Mouse (Mus musculus) intestine, postnatal 0 days (tissue): ENCODE measurements around the gene Zfp664. TPM values are rescaled to one million over a fixed set of nuclear protein-coding genes. Genes with fewer than 3 reads are reported as not detected.

Experiments
- ATAC-seq: fragments of 200-750 bp; cut with Nextera tagmentation; 2 replicates; pipeline ENCODE4 v1.8.0; 2017; ENCODE audit warnings: mild to moderate bottlenecking, moderate TSS enrichment, moderate library complexity
- H3K27ac ChIP-seq: fragments of 300-500 bp; sonication (generic); 2 replicates; pipeline ENCODE4 v1.5.1; 2014; ENCODE audit warnings: mild to moderate bottlenecking, low read depth, low read length, moderate library complexity
- H3K27me3 ChIP-seq: fragments of 300-500 bp; sonication (generic); replicated peaks from 2 replicates; pipeline ENCODE4 v1.6.1; 2014; ENCODE audit warnings: low read length, mixed read lengths; ENCODE audit not compliant: control insufficient read depth, insufficient read depth
- H3K36me3 ChIP-seq: fragments of 300-500 bp; sonication (generic); 2 replicates; pipeline ENCODE4 v1.6.1; 2014; ENCODE audit warnings: mild to moderate bottlenecking, moderate library complexity; ENCODE audit not compliant: control insufficient read depth, insufficient read depth
- H3K4me1 ChIP-seq: fragments of 300-500 bp; sonication (generic); replicated peaks from 2 replicates; pipeline ENCODE4 v1.6.1; 2014; ENCODE audit warnings: antibody characterized with exemption, low read length, mixed read lengths; ENCODE audit not compliant: control insufficient read depth, insufficient read depth
- H3K4me2 ChIP-seq: fragments of 300-500 bp; sonication (generic); replicated peaks from 2 replicates; pipeline ENCODE4 v1.6.1; 2014; ENCODE audit warnings: low read depth, mild to moderate bottlenecking, moderate library complexity
- H3K4me3 ChIP-seq: fragments of 300-500 bp; sonication (generic); 2 replicates; pipeline ENCODE4 v1.5.1; 2014; ENCODE audit warnings: low read depth, low read length
- H3K9ac ChIP-seq: fragments of 300-500 bp; sonication (generic); 2 replicates; pipeline ENCODE4 v1.6.1; 2014; ENCODE audit warnings: mild to moderate bottlenecking, low read depth, low read length
- H3K9me3 ChIP-seq: fragments of 300-500 bp; sonication (generic); 2 replicates; pipeline ENCODE4 v1.6.1; 2016; ENCODE audit warnings: mixed run types; ENCODE audit not compliant: control insufficient read depth
- CTCF ChIP-seq: sonication (generic); IDR thresholded peaks from 2 replicates; pipeline ENCODE4 v1.5.1; 2016; ENCODE audit warnings: low read depth, mild to moderate bottlenecking, control low read depth, antibody characterized with exemption, moderate library complexity
- WGBS: fragments of 180-500 bp; shearing (Covaris S2); extraction: QIAGEN DNeasy Blood & Tissue Kit; methylation state at CpG from one replicate; pipeline ENCODE4 v1.1.7; 2014; 5-methylcytosine and 5-hydroxymethylcytosine counted together
- polyA plus RNA-seq: library from polyadenylated mRNA; unstranded; fragments of >200 nt; fragmentation: Nextera tagmentation; extraction: Ambion mirVana; gene quantifications from 2 replicates; pipeline ENCODE4 v1.2.1, GENCODE M21; 2015

Zfp664 gene
- polyA plus RNA-seq, 1 experiment from 2014 or later: 36.7 TPM

GRCm38 (mm10) chr5:124943793-124944383, 81.4 kb downstream of the Zfp664 start:
- Histone ChIP-seq H3K27me3 (no peaks in the 10 kb centered on the region), H3K9ac (no peak overlapping the region), H3K27ac (no peak overlapping the region), H3K36me3 (no peaks in the 10 kb centered on the region), H3K9me3 (no peaks in the 10 kb centered on the region; the same call in 1 of the 2 replicates), H3K4me3 (no peak overlapping the region), H3K4me2 (no peak overlapping the region), H3K4me1 (no peaks in the 10 kb centered on the region)
- TF ChIP-seq CTCF: peak; percentile 85
- no peak for ATAC-seq
- 60% methylated on average over 12 of the region's 12 CpGs for WGBS

- no peak overlapping the region for H3K9ac ChIP-seq
- H3K27me3 ChIP-seq: no peaks in the 10 kb centered on the region
- no peaks in the 10 kb centered on the region for H3K4me1 ChIP-seq
- H3K4me3 ChIP-seq: no peak overlapping the region
- no peak for TF ChIP-seq CTCF
- no peaks in the 10 kb centered on the region; the same call in 1 of the 2 replicates for H3K9me3 ChIP-seq
- H3K27ac ChIP-seq: no peak overlapping the region
- no peaks in the 10 kb centered on the region for H3K36me3 ChIP-seq
- WGBS: 69% methylated on average over 10 of the region's 10 CpGs
- ATAC-seq: no peak
- no peak overlapping the region for H3K4me2 ChIP-seq
Measured at GRCm38 (mm10) chr5:124944384-124944783, 81.9 kb downstream of the Zfp664 start.

GRCm38 (mm10) chr5:124945046-124945445, 82.6 kb downstream of the Zfp664 start:
- Histone ChIP-seq H3K36me3 (no peaks in the 10 kb centered on the region), H3K27me3 (no peaks in the 10 kb centered on the region), H3K9me3 (no peaks in the 10 kb centered on the region; the same call in 1 of the 2 replicates), H3K4me3 (no peak overlapping the region), H3K27ac (no peak overlapping the region), H3K4me1 (no peaks in the 10 kb centered on the region), H3K9ac (no peak overlapping the region), H3K4me2 (no peak overlapping the region)
- 77% methylated on average over 4 of the region's 4 CpGs for WGBS
- TF ChIP-seq CTCF: no peak
- no peak for ATAC-seq

- WGBS: 62% methylated on average over 13 of the region's 13 CpGs
- Histone ChIP-seq H3K27ac (no peak overlapping the region), H3K27me3 (no peaks in the 10 kb centered on the region), H3K4me2 (no peak overlapping the region), H3K9me3 (no peaks in the 10 kb centered on the region; the same call in 1 of the 2 replicates), H3K4me1 (no peaks in the 10 kb centered on the region), H3K4me3 (no peak overlapping the region), H3K9ac (no peak overlapping the region), H3K36me3 (no peaks in the 10 kb centered on the region)
- TF ChIP-seq CTCF: no peak
- no peak for ATAC-seq
Measured at GRCm38 (mm10) chr5:124950623-124951278, 88.3 kb downstream of the Zfp664 start.

- H3K27me3 ChIP-seq: no peaks in the 10 kb centered on the region
- no peak overlapping the region for H3K4me2 ChIP-seq
- H3K4me1 ChIP-seq: no peaks in the 10 kb centered on the region
- WGBS: 84% methylated on average over 17 of the region's 17 CpGs
- H3K4me3 ChIP-seq: no peak overlapping the region
- no peak overlapping the region for H3K27ac ChIP-seq
- no peak for TF ChIP-seq CTCF
- no peak overlapping the region for H3K9ac ChIP-seq
- no peak for ATAC-seq
- no peaks in the 10 kb centered on the region for H3K36me3 ChIP-seq
- no peaks in the 10 kb centered on the region; the same call in 1 of the 2 replicates for H3K9me3 ChIP-seq
Measured at GRCm38 (mm10) chr5:124951333-124951732, 88.8 kb downstream of the Zfp664 start.

Other genes starting within 250 kb of the Zfp664 start
- gene Atp6v0a2, start 234.1 kb upstream of the Zfp664 start, polyA plus RNA-seq: 57.5 and 58.5 TPM in 2 replicates
- 0.01 TPM in 2 replicates for gene Dnah10, start 137.6 kb upstream of the Zfp664 start, polyA plus RNA-seq
- gene Ccdc92, start 267 bp upstream of the Zfp664 start, polyA plus RNA-seq: 3.3 TPM in 2 replicates
- gene Rflna, start 140.5 kb downstream of the Zfp664 start, polyA plus RNA-seq: 1.5 and 1.7 TPM in 2 replicates